Mouse (Mus musculus) small intestine, adult 2 months (tissue): ENCODE results near the gene Gm17783.

Experiments used
- CTCF ChIP-seq: fragments of 200-500 bp; IDR thresholded peaks from 2 replicates; pipeline ENCODE4 v1.5.1; 2012; ENCODE audit warnings: low read depth, mild to moderate bottlenecking, control low read depth, inconsistent platforms, low read length, moderate library complexity, mixed read lengths; ENCODE audit not compliant: insufficient replicate concordance, insufficient read length; ENCODE audit errors: extremely low read depth
- POLR2A ChIP-seq: fragments of 200-500 bp; IDR thresholded peaks from 2 replicates; pipeline ENCODE4 v1.6.1; 2012; ENCODE audit warnings: low read depth, mild to moderate bottlenecking, control low read depth, inconsistent platforms, low read length, moderate library complexity

DNA sequence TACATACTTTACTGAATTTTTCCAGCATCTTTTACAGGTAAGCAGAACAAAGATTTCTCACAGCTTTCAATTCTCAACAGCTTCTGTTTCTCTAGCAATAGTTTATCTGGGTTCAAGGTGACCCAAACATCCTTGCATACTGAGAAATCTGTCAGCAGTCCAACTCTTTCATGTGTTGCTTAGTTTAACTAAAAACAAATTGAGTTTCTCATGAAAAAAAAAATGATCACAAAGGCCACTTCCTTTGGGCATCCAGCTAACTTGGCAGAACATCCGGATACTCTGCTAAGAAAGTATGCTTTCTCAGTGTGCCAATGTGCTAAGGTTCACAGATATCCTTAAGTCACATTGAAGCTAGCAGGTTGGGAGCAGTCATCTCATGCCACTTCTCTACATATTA is 36.5 kb downstream of the Gm17783 start:
- TF ChIP-seq POLR2A, result no peak
- TF ChIP-seq CTCF, result no peak
